Mouse (Mus musculus) embryonic fibroblast, embryonic 13.5 days (primary cell): ENCODE data around the gene Fam104a.

Experiments used
- CTCF ChIP-seq: IDR thresholded peaks from 2 replicates; pipeline ENCODE4 v1.5.1; 2011; ENCODE audit warnings: mild to moderate bottlenecking, control low read depth, low read length, moderate library complexity, borderline replicate concordance; ENCODE audit not compliant: insufficient read depth
- POLR2A ChIP-seq: IDR thresholded peaks from 2 replicates; pipeline ENCODE4 v1.6.1; 2011; ENCODE audit warnings: low read depth, mild to moderate bottlenecking, control low read depth, low read length, moderate library complexity

DNA sequence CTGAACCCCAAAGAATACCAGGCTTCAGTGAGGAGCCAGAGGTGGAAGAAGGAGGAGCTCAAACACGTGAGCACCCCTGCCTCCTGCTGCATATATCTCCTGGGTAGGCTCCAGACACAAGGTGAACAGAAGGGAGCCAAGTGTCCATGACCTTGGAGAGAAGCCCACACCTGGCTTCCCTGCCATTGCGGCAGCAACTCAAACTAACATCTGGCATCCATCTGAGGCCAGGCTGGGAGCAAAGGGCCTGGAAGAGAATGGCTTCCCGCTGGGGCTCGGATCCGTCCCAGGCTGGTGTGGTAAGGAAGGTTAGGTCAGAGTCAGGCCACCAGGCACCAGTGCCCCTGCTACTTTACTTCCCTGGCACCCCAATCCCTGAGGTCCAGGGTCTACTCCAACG is 44.0 kb upstream of the Fam104a start:
- TF ChIP-seq CTCF (no peak), POLR2A (no peak)
